Mouse (Mus musculus): ENCODE data around the gene Bcl7c.
"Not testable (repeated sequence)": the region's sequence is repeated elsewhere in the genome, so short reads cannot be mapped to it uniquely, and the experiment has no call there.

Gene Bcl7c

GRCm38 (mm10) chr7:127708207-127709078 lies at the start of gene Bcl7c:
Gene Bcl7c (minus strand): TSS chr7:127708933.
- DNase-seq (ENCODE audit: low spot score in 2 of 2), result peak; percentile 88 to 89

GRCm38 (mm10) chr7:127753741-127754140 lies 45.0 kb upstream of the Bcl7c start:
- no peak for DNase-seq (ENCODE audit: low spot score in 2 of 2)

- no peak for DNase-seq (ENCODE audit: low spot score in 2 of 2)
Measured at GRCm38 (mm10) chr7:127753158-127753557, 44.4 kb upstream of the Bcl7c start.

GRCm38 (mm10) chr7:127752069-127752468 lies 43.3 kb upstream of the Bcl7c start:
- no peak for DNase-seq (ENCODE audit: low spot score in 2 of 2)

GRCm38 (mm10) chr7:127751619-127752018 lies 42.9 kb upstream of the Bcl7c start:
- DNase-seq (ENCODE audit: low spot score in 2 of 2), result no peak

GRCm38 (mm10) chr7:127750131-127751127 lies 41.7 kb upstream of the Bcl7c start:
- no peak for DNase-seq (ENCODE audit: low spot score in 2 of 2)

- DNase-seq (ENCODE audit: low spot score in 2 of 2), result no peak
Measured at GRCm38 (mm10) chr7:127748235-127748560, 39.5 kb upstream of the Bcl7c start.

- DNase-seq (ENCODE audit: low spot score in 2 of 2), result no peak
Measured at GRCm38 (mm10) chr7:127747559-127748234, 39.0 kb upstream of the Bcl7c start.

- DNase-seq (ENCODE audit: low spot score in 2 of 2), result peak in 1 of 2 experiments; percentile 20
Measured at GRCm38 (mm10) chr7:127746494-127747491, 38.1 kb upstream of the Bcl7c start.

GRCm38 (mm10) chr7:127745652-127746493 lies 37.1 kb upstream of the Bcl7c start:
- peak; percentile 75 to 83 for DNase-seq (ENCODE audit: low spot score in 2 of 2)

- peak; percentile 91 to 94 for DNase-seq (ENCODE audit: low spot score in 2 of 2)
Measured at GRCm38 (mm10) chr7:127745251-127745651, 36.5 kb upstream of the Bcl7c start.

GRCm38 (mm10) chr7:127744366-127745045 lies 35.8 kb upstream of the Bcl7c start, which contains the start of gene Fbxl19:
Gene Fbxl19 (plus strand): TSS chr7:127744543.
- DNase-seq (ENCODE audit: low spot score in 2 of 2), result peak; percentile 58 to 73

GRCm38 (mm10) chr7:127732066-127732465 lies 23.3 kb upstream of the Bcl7c start, which contains the start of gene Ctf2:
Gene Ctf2 (minus strand): TSS chr7:127732166.
- not testable (repeated sequence) for DNase-seq (ENCODE audit: low spot score in 2 of 2)

- no peak for DNase-seq (ENCODE audit: low spot score in 2 of 2)
Measured at GRCm38 (mm10) chr7:127730170-127730569, 21.4 kb upstream of the Bcl7c start.

GRCm38 (mm10) chr7:127727898-127728297 lies 19.2 kb upstream of the Bcl7c start:
- no peak for DNase-seq (ENCODE audit: low spot score in 2 of 2)

GRCm38 (mm10) chr7:127725924-127726323 lies 17.2 kb upstream of the Bcl7c start:
- DNase-seq (ENCODE audit: low spot score in 2 of 2), result no peak

GRCm38 (mm10) chr7:127725490-127725889 lies 16.8 kb upstream of the Bcl7c start:
- no peak for DNase-seq (ENCODE audit: low spot score in 2 of 2)

GRCm38 (mm10) chr7:127719258-127719657 lies 10.5 kb upstream of the Bcl7c start:
- no peak for DNase-seq (ENCODE audit: low spot score in 2 of 2)

GRCm38 (mm10) chr7:127718339-127718738 lies 9.6 kb upstream of the Bcl7c start:
- no peak for DNase-seq (ENCODE audit: low spot score in 2 of 2)

All from spleen, postnatal 36 days (tissue).